Mouse (Mus musculus): Measurements from ENCODE around the gene Dok4. TPM values are rescaled to one million over a fixed set of nuclear protein-coding genes. Genes with fewer than 3 reads are reported as not detected.
"Not testable (repeated sequence)": the region's sequence is repeated elsewhere in the genome, so short reads cannot be mapped to it uniquely, and the experiment has no call there.

The Dok4 gene
- polyA plus RNA-seq, 1 experiment from 2014 or later = 16.8 TPM

DNA sequence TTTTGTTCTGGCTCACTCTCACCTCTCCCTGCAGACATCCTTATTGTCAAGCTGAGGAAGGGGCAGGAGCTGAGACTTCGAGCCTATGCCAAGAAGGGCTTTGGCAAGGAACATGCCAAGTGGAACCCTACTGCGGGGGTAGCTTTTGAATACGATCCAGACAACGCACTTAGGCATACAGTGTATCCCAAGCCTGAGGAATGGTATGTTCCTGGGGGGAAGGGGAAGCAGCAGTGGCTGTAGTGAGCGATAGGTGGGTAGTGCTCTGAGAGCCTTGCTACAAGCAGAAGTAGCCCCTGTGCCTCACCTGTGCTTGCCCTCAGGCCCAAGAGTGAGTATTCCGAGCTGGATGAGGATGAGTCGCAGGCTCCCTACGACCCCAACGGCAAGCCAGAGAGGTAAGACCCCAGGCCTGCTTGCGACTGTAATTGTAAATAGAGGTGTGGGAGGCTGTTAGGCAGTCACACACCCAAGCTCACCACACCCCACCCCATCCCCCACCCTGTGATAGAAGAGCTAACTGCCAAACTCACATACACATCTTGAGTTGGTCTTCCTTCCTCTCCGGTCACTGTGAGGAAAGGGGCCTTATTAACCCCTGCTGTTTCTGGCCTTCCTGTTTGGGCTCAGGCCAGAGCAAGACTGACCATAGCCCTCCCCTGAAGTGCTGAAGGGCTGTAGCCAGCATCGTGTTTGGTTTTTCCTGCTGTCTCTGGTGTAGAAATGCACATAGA is 13.5 kb downstream of the Dok4 start:
- Histone ChIP-seq H3K4me3 (no peak overlapping the region), H3K36me3 (replicated peaks) (peaks cover 87% of the 10 kb centered on the region), H3K9me3 (no peaks in the 10 kb centered on the region), H3K4me1 (peaks cover 15% of the 10 kb centered on the region), H3K27me3 (replicated peaks; ENCODE audit: low read depth, poor library complexity, severe bottlenecking) (no peaks in the 10 kb centered on the region), H3K27ac (replicated peaks) (no peak overlapping the region)
- WGBS = 90% methylated on average over 12 of the region's 12 CpGs
- DNase-seq (ENCODE audit: low spot score) = no peak

DNA sequence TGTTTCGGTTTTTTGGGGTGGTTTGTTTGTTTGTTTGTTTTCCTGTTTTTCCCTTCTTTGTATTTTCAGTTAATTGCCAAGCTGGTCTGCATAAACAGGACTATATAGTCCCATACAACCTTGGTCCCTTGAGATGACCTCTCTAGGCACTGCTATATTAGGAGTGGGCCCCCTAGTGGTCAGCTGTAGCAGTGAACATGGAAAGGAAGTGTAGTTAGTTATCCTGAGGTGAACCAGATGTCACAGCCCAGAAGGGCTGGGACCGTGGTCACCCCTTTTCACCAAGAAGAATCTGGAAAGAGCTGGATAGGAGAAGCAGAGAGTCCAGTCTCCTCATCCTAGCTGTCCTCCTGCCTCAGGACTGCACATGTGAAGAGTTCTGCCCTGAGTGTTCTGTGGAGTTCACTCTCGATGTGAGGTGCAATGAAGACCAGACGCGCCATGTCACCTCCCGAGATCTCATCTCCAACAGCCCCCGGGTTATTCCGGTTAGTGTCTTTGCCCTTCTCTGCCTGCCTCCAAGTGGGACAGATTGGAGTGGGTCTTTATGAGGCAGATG is 14.7 kb downstream of the Dok4 start:
- no peaks in the 10 kb centered on the region for H3K27me3 ChIP-seq (replicated peaks; ENCODE audit: low read depth, poor library complexity, severe bottlenecking)
- peak; percentile 70 for DNase-seq (ENCODE audit: low spot score)
- H3K9me3 ChIP-seq = no peaks in the 10 kb centered on the region
- H3K36me3 ChIP-seq (replicated peaks) = peaks cover 75% of the 10 kb centered on the region
- H3K4me3 ChIP-seq = no peak overlapping the region
- H3K27ac ChIP-seq (replicated peaks) = no peak overlapping the region
- H3K4me1 ChIP-seq = peaks cover 15% of the 10 kb centered on the region
- 76% methylated on average over 8 of the region's 8 CpGs for WGBS

DNA sequence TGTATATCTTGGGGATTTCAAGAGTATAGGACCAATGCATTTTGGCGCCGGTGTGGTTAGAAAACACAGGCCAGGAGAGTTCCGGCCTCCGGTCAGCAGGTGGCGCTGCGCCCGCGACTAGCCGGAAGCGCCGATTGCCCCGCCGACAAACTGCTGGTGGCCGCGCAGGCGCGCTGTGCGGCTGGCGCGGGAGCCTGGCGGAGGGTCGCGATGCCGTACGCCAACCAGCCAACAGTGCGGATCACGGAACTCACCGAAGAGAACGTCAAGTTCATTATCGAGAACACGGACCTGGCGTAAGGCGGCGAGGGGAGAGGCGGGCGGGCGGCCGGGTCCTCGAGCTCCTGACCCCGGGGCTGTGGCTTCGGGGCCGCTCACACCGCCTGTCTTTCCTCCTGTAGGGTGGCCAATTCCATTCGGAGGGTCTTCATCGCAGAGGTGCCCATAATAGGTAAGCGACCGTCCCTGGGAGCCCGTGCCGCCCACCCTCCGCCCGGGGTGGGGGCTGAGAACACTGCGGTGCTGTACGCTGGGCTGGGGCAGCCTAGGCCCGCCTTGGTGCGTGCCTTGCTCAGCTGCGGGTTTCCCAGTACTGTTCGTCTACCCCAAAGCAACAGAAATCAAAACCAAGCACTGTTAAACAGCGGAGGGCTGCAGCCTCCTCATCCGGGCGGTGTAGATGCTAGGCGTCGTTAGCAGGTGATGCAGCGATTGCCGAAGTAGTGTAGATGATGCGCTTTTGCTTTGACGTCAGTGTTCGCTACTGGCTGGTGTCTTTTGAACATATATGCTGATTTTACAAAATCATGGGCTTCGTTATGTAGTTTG is 18.6 kb downstream of the Dok4 start, which contains the start of gene Polr2c:
Gene Polr2c, plus strand, starts transcription at position 105 of the 828 bp plus-strand sequence.
- peaks cover 62% of the 10 kb centered on the region for H3K36me3 ChIP-seq (replicated peaks)
- H3K27ac ChIP-seq (replicated peaks) = peak within 1 kb of the TSS; percentile 90
- peak within 1 kb of the TSS; percentile 89 for H3K4me3 ChIP-seq
- no peaks in the 10 kb centered on the region for H3K27me3 ChIP-seq (replicated peaks; ENCODE audit: low read depth, poor library complexity, severe bottlenecking)
- DNase-seq (ENCODE audit: low spot score) = peak; percentile 93
- WGBS = under 1% methylated on average over 68 of the region's 68 CpGs
- no peaks in the 10 kb centered on the region for H3K9me3 ChIP-seq
- peaks cover 15% of the 10 kb centered on the region for H3K4me1 ChIP-seq

DNA sequence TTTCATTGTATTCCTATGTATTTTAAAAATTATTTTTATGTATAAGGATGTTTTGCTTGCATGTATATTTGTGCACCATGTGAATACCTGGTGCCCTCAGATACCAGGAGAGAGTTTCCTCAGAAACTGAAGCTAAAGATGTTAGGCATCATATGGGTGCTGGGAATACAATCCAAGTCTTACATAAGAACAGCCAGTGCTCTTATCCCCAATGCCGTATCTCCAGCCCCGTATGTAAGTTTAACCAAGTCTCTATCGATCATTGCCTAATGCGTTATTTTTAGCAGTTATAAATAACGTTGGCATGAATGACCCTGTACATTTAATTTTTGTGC is 19.2 kb downstream of the Dok4 start:
- no peak for DNase-seq (ENCODE audit: low spot score)
- no peaks in the 10 kb centered on the region for H3K9me3 ChIP-seq
- peaks cover 15% of the 10 kb centered on the region for H3K4me1 ChIP-seq
- WGBS = 33% methylated on average over 5 of the region's 5 CpGs
- H3K36me3 ChIP-seq (replicated peaks) = peaks cover 60% of the 10 kb centered on the region
- no peaks in the 10 kb centered on the region for H3K27me3 ChIP-seq (replicated peaks; ENCODE audit: low read depth, poor library complexity, severe bottlenecking)
- H3K4me3 ChIP-seq = peak overlapping the region; percentile 89
- H3K27ac ChIP-seq (replicated peaks) = no peak overlapping the region

DNA sequence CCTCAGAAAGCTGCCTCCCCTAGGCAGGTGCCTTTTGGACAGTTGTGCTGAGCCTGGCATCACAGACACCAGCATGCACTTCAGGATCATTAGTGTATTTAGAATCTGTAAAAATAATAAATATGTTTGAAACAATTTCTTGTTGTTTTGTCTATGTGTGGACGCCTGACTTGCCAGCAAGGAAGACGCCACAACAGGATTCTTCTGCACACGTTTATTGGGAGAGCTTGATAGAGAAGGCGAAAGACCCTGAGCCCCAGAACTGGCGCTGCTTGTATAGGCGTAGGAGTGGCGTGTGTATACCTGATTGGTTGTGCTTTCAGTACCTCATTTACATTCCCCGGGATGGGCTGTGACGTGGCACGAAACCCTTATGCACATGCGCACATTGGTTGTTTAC is 21.4 kb downstream of the Dok4 start:
- not testable (repeated sequence) for H3K27me3 ChIP-seq (replicated peaks; ENCODE audit: low read depth, poor library complexity, severe bottlenecking); H3K4me3 ChIP-seq; DNase-seq (ENCODE audit: low spot score); H3K27ac ChIP-seq (replicated peaks); H3K9me3 ChIP-seq
- H3K4me1 ChIP-seq = peaks cover 15% of the 10 kb centered on the region
- H3K36me3 ChIP-seq (replicated peaks) = peaks cover 60% of the 10 kb centered on the region
- 91% methylated on average over 11 of the region's 11 CpGs for WGBS

DNA sequence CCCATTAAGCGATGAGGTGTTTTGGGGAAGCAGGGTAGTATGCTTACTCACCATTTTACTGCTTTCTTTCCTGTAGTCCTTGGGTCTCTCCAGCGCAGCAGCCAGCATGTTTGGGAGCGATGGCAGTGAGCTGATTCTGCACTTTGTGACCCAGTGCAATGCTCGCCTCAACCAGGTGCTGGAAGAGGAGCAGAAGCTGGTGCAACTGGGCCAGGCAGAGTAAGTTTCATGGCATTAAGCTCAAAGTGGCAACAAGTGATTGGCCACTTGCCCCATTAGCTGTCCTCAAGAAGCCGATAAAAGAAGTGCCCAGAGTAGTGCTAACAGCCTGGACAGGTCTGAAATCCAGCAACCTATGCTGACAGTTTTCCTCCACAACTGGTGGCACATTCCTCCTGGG is 26.1 kb downstream of the Dok4 start:
- no peaks in the 10 kb centered on the region for H3K4me1 ChIP-seq
- H3K27ac ChIP-seq (replicated peaks) = no peak overlapping the region
- DNase-seq (ENCODE audit: low spot score) = no peak
- no peak overlapping the region for H3K4me3 ChIP-seq
- no peaks in the 10 kb centered on the region for H3K27me3 ChIP-seq (replicated peaks; ENCODE audit: low read depth, poor library complexity, severe bottlenecking)
- H3K36me3 ChIP-seq (replicated peaks) = peaks cover 84% of the 10 kb centered on the region
- no peaks in the 10 kb centered on the region for H3K9me3 ChIP-seq
- WGBS = 92% methylated on average over 5 of the region's 5 CpGs

DNA sequence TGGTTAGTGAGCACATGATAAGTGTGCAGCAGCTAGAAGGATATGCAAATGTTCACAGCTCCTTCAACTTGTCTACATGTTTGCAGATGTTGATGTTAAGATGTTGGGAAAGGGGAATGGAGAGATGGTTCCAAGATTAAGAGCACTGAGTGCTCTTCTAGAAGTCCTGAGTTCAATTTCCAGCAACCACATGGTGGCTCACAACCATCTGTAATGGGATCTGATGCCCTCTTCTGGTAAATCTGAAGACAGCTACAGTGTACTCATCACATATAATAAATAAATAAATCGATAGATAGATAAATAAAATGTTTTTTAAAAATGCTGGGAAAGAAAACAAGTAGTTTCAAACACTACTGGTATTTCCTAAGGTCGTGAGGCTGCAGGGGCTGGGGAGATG is 34.9 kb downstream of the Dok4 start:
- H3K27ac ChIP-seq (replicated peaks) = no peak overlapping the region
- no peaks in the 10 kb centered on the region for H3K27me3 ChIP-seq (replicated peaks; ENCODE audit: low read depth, poor library complexity, severe bottlenecking)
- H3K36me3 ChIP-seq (replicated peaks) = peaks cover 19% of the 10 kb centered on the region
- 55% methylated on average over 2 of the region's 2 CpGs for WGBS
- H3K4me3 ChIP-seq = no peak overlapping the region
- no peak for DNase-seq (ENCODE audit: low spot score)
- H3K4me1 ChIP-seq = peaks cover 17% of the 10 kb centered on the region
- no peaks in the 10 kb centered on the region for H3K9me3 ChIP-seq

DNA sequence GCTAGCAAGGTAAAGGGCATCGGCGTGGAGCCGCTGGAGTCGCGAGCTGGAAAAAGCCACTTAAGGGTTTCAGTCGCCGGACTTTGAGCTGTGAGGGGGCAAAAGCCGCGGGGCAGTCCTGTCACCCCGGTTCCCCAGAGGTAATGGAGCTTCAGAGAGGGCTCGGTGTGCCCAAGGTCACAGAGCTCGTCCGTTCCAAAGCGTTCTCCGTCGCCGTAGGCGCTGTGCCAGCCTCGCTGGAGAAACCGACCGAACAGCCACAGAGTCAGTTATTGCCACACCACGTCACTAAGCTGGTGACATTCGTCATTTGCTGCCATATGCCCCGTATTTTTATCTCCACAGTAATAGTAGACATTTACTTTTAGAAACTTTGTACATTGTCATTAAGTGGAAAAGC is 37.5 kb downstream of the Dok4 start:
- DNase-seq (ENCODE audit: low spot score) = no peak
- Histone ChIP-seq H3K4me3 (peak overlapping the region; percentile 91), H3K36me3 (replicated peaks) (no peaks in the 10 kb centered on the region; the same call in 1 of the 2 replicates), H3K9me3 (no peaks in the 10 kb centered on the region), H3K27ac (replicated peaks) (peak overlapping the region; percentile 93), H3K4me1 (peaks cover 17% of the 10 kb centered on the region), H3K27me3 (replicated peaks; ENCODE audit: low read depth, poor library complexity, severe bottlenecking) (no peaks in the 10 kb centered on the region)
- under 1% methylated on average over 24 of the region's 24 CpGs for WGBS

DNA sequence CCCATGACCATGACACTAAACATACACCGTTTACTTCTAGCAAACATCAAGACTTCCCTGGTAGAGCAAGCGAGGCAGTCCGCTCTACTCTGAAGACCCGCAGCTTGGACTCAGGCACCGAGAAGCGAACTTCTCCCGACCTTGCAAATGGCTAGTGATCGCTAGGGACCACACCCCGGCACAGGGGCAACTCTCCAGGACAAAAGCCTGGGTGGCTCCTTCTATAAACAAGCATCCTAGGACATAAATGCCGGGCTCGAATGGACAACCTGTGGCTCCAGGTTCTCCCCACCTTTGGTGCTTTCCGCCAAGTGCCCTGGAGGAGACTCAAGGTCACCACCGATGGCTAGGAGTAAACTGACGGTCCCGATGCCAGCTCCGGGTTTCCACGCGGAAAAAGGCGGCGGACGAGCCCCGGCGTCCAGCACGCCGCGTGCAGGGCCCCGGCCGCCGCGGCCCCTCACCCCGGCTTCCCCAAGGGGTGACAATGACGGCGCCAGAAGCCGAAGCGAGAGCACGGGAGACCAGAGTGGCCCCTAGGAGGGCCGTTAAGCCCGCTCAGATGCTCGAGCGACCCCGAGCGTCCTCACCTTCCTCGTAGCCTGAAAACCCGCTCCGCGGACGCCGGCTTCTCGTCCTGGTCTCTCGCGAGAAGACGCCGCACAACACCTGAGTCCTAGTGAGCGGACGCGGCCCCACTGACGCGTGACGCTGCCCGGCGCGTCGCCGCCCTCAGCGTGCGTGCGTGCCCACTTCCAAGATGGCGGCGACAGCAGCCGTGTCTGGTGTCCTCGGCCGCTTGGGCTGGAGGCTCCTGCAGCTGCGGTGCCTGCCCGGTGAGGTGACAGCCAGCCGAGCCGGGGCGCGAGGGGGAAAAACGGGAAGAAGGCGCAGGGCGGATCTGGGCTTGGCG is 38.2 kb downstream of the Dok4 start, which contains the start of the genes Coq9 and Ciapin1:
Gene Coq9, plus strand, starts transcription at position 660 of the 913 bp plus-strand sequence.
Gene Ciapin1, minus strand, starts transcription at position 697 of the 913 bp plus-strand sequence.
- Histone ChIP-seq H3K27me3 (replicated peaks; ENCODE audit: low read depth, poor library complexity, severe bottlenecking) (no peaks in the 10 kb centered on the region), H3K4me3 (peak within 1 kb of the TSS; percentile 91), H3K4me1 (peaks cover 17% of the 10 kb centered on the region), H3K27ac (replicated peaks) (peak within 1 kb of the TSS; percentile 93), H3K36me3 (replicated peaks) (no peaks in the 10 kb centered on the region), H3K9me3 (no peaks in the 10 kb centered on the region)
- DNase-seq (ENCODE audit: low spot score) = peak; percentile 97
- under 1% methylated on average over 82 of the region's 82 CpGs for whole genome bisulfite sequencing

DNA sequence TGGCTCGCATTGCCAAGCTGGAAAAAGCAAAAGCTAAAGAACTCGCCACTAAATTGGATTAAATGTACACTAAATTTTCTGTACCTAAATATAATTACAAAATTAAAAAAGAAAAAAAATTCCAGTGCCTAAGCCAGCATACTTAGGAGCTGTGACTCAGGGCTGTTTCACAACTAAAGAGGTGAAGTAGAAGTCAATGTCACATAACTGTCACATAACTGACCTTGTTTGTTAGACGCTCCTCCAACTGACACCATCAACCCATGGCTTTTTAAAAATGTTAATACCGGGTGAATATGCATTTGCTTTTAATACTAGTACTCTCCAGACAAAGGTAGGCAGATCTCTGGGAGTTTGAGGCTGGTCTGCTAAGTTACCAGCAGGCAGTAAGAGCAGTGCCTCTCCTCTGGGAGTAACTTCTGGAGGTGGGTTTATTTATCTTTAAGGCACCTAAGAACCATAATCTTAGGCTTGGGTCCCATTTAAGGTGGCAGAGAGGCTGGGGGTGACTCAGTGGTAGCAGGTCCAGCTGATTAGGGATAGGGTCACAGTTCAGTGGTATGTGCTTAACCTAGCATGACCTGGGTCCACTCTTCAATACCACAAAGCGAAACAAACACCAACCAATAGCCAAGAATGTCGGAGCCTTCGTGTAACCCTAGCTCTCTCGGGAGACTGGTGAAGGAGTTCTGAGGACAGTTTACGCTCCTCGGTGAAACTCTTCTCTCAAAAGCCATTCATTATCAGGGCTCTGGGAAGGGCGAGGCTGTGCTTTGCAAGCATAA is 39.5 kb downstream of the Dok4 start:
- no peak for DNase-seq (ENCODE audit: low spot score)
- Histone ChIP-seq H3K27me3 (replicated peaks; ENCODE audit: low read depth, poor library complexity, severe bottlenecking) (no peaks in the 10 kb centered on the region), H3K4me3 (peak overlapping the region; percentile 91), H3K36me3 (replicated peaks) (peaks cover 11% of the 10 kb centered on the region), H3K4me1 (peaks cover 17% of the 10 kb centered on the region), H3K9me3 (no peaks in the 10 kb centered on the region), H3K27ac (replicated peaks) (no peak overlapping the region)
- WGBS = 61% methylated on average over 11 of the region's 11 CpGs

DNA sequence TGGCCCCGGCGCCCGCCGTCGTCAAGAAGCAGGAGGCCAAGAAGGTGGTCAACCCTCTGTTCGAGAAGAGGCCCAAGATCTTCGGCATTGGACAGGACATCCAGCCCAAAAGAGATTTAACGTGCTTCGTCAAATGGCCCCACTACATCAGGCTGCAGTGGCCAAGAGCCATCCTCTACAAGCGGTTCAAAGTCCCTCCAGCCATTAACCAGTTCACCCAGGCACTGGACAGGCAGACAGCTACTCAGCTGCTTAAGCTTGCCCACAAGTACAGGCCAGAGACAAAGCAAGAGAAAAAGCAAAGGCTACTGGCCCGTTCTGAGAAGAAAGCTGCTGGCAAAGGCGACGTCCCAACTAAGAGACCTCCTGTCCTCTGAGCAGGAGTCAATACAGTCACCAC is 40.4 kb downstream of the Dok4 start:
- DNase-seq (ENCODE audit: low spot score) = not testable (repeated sequence)
- WGBS = 95% methylated on average over 13 of the region's 13 CpGs

More for the DNA sequence above, 40.4 kb downstream of the Dok4 start:
- H3K27ac ChIP-seq (replicated peaks); H3K27me3 ChIP-seq (replicated peaks; ENCODE audit: low read depth, poor library complexity, severe bottlenecking); H3K4me3 ChIP-seq; H3K9me3 ChIP-seq: not testable (repeated sequence)
- Histone ChIP-seq H3K4me1 (peaks cover 17% of the 10 kb centered on the region), H3K36me3 (replicated peaks) (peaks cover 20% of the 10 kb centered on the region)
